Mouse (Mus musculus) thymus, postnatal 25 days (tissue): ENCODE measurements around the gene Fut1.
"Not testable (repeated sequence)": the region's sequence is repeated elsewhere in the genome, so short reads cannot be mapped to it uniquely, and the experiment has no call there.

ENCODE experiments used
- DNase-seq: peaks from one replicate; pipeline ENCODE4 v3.0.0; 2022

The Fut1 gene

GRCm38 (mm10) chr7:45640191-45640957 lies 23.3 kb downstream of the Fut1 start:
- DNase-seq: no peak

DNA sequence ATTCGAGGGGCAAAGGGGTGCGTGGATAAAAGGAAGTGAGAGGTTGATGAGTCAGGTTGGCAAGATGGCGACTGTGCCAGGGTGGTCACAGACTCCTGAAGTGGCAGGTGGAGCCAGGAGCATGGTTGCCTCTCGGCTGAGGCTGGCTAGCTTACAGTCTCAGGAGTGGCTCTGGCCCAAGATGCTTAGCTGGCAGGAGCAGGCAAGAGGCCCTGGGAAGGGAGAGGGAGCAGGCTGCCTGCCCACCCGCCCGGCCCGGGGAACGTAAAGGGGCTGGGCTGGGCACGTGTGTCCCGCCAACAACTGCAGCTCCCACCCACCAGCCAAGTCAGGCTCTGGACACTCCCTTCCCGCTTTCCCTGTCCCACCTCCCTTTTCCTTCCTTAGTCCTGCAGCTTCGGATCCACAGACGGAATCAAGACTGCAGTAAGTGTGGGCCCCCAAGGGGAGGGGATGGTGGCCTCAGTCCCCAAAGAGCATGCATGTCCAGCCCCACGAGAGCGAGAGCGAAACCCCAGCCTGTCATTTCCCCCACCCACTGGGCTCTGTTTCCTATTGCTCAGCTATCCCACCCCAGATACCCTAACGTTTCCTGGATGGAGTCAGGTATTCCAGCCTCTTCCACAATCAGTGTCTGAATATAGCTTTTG lies 24.4 kb downstream of the Fut1 start:
- no peak for DNase-seq

GRCm38 (mm10) chr7:45642083-45642482 lies 25.0 kb downstream of the Fut1 start:
- no peak for DNase-seq

DNA sequence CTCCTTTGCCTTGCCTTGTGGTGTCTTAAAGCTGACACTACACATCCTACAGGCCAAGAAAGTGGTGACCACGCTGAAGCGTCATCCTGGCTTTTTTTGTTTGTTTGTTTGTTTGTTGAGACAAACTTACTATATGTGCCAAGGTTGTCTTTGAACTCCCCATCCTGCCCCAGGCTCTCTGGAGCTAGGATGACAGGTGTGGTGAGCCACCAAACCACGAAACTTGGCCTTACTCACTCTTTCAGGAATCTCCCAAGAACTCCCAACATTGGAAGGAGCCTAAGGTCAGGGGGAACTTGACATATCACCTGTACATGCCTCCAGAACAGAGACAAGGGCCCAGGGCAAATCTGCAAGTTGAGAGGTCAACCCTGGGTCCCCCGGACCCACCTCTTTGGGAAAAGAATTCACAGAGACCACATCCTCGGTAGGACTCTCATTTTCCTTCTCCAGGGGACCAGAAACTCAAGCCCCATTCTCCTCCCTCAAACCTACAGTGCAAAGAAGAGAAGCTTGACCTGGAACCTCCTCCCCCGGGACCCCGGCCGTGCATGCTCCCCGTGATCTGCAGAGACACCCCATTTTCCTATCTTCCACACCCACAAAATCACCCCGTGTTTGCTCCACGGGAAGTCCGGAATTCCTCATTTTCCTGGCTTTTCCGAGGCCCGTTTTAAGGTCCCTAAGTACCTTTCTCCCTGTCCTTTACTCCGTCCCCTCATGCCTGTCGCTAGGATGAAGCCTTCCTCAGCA lies 25.6 kb downstream of the Fut1 start:
- no peak for DNase-seq

DNA sequence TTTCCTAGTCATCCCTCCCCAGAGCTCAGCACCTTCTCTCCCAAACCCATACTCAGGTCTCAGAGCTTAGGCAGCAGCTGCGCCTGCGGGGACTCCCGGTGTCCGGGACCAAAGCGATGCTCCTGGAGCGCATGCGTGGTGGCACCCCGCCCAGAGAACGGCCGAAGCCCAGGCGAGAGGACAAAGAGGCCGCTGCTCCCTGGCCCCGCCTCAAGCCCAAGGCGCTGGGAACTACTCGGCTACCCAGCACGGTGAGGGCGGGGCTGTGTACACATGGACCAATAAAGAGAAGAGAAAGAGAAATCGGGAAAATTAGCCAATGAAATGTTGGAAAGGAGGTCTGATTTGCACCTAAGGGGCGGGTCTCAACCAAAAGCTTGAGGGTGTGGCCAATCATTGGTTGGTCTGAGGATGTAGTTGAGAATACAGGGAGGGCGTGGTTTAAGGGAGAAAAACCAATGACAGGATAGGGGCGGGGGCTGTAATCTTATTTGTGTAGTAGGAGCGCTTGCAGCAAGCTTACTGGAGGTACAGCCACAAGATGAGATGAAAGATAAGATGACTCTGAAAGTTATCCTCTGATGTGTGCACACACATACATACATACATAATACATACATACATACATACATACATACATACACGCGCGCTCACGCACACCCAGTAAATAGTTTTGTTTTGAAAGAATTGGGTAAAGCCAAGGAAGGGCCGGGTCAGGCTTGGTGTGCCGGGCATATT lies 26.5 kb downstream of the Fut1 start:
- DNase-seq: peak; percentile 82

DNA sequence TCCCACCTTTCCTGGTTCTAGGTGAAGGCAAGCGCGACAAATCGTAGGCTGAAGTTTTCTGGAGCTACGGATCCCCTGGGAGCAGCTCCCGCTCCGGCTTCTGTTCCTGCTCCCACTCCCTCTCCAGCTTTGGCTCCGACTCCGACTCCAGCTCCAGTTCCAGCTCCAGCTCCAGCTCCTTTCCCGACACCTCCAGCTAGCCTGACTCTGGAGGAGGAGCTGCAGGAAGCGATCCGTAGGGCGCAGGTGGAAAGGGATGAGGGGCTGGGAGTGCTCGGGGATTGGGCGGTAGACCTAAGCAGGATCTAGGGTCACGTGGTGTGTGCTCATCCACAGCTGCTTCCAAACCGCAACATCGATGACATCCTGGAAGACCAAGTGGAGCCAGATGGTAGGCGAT lies 27.1 kb downstream of the Fut1 start:
- DNase-seq: no peak

GRCm38 (mm10) chr7:45644872-45645590 lies 27.9 kb downstream of the Fut1 start:
- DNase-seq: no peak

DNA sequence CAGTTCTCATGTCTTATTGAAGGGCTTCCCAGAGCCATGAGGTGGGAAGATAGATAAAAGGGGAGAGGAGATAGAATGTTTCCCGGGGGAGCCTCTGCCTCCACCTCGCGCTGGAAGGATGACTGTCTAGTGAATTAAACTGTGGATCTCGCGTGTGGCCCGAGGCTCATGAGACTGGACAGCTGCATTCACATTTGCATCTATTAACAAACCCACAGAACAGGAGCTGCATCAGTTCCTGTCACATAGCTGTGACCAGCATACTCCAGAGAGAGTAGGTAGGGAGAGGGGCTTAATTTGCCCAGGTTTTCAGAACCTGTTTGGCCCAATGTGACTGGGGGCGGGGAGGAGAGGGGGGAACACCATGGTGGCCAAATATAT lies 28.5 kb downstream of the Fut1 start:
- no peak for DNase-seq

- no peak for DNase-seq
Observed at GRCm38 (mm10) chr7:45646671-45647070, 29.6 kb downstream of the Fut1 start.

GRCm38 (mm10) chr7:45649351-45649750 lies 32.3 kb downstream of the Fut1 start:
- DNase-seq: no peak

GRCm38 (mm10) chr7:45650484-45650883 lies 33.4 kb downstream of the Fut1 start:
- DNase-seq: not testable (repeated sequence)

- DNase-seq: no peak
Observed at GRCm38 (mm10) chr7:45654424-45655047, 37.4 kb downstream of the Fut1 start.

DNA sequence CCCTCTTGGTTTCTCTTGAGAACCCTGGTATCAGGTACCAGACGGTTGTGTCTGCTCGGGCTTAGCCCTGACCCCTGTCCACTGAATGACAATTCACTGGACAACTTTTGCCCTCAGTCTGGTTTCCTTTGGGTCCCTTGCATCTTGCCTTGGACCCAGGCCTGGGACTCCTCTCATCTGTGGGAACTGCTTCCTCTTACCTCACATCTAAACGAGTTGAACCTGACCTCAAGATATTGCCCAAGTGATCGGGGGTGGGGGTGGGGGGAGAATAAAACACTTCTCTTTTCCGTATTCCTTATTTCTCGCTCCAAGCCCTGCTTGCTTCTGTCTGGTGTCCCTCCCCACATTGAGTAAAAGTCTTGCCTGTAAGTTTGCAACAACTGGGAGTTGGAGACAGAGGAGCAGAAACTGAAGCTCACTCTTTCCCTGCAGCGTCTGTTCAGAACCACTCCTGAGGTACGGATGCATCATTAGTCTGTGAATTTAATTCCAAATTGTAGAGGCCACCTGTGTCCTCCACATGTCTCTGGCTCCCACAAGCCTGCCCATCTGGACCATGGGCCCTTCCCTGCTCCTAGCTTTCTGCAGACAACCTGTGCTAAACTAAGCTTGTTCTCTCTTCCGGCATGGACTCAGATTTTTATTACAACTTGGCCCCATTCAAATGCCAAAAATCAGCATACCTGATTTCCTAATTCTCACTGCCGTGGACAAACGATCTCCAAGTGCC lies 43.8 kb downstream of the Fut1 start:
- DNase-seq: no peak

DNA sequence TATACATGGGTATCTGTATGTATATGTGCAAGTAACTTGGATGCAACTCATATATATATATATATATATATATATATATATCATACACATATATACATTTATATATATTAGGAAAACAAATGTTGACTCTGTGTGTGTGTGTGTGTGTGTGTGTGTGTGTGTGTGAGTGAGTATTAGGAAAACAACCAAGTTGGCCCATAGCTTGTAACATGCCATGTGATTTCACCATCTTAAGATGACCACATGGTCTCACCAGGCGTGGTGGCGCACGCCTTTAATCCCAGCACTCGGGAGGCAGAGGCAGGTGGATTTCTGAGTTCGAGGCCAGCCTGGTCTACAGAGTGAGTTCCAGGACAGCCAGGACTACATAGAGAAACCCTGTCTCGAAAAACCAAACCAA lies 44.6 kb downstream of the Fut1 start:
- not testable (repeated sequence) for DNase-seq

DNA sequence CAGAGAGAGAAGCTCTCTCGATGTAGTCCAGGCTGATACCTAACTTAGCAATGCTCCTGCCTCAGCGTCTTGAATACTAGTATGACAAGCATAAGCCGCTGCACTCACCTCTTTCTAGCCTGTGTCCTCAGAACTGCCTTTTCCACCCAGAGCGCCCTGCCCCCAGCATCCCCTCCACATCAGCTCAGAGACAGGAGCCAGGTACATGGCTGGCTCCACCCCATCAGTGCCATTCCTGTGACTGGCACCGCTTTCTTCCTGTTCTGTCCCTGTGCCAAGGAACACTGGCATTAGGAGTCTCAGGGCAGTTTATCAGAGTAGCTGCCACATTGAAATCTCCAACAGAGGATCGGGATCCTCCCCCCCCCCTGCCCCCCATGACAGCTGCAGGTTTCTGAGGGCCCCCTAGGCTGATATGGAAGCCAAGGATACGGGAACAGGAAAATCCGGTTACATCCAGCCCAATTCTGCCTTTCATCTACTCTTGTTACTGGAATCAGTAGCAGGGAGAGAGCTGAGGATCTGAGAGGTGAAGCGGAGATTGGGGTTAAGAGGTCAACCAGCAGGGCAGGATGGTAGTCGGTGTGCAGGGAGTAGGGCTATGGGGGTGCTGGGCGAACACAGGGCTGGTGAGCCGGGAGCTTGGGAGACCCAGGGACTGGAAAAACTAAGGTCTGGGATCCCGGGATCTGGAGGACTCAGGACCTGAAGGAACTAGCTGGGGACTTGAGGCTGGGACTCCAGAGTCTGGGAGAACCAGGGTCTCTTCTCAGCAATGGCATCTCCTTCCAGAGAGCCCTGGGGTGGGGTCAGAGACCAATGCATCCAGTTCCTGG lies 48.4 kb downstream of the Fut1 start:
- DNase-seq: no peak

- DNase-seq: no peak
Observed at GRCm38 (mm10) chr7:45666161-45666560, 49.1 kb downstream of the Fut1 start, which contains the start of gene Fut2. TSS of gene Fut2 (minus strand) at chr7:45666394.

GRCm38 (mm10) chr7:45667761-45668160 lies 50.7 kb downstream of the Fut1 start:
- DNase-seq: no peak

DNA sequence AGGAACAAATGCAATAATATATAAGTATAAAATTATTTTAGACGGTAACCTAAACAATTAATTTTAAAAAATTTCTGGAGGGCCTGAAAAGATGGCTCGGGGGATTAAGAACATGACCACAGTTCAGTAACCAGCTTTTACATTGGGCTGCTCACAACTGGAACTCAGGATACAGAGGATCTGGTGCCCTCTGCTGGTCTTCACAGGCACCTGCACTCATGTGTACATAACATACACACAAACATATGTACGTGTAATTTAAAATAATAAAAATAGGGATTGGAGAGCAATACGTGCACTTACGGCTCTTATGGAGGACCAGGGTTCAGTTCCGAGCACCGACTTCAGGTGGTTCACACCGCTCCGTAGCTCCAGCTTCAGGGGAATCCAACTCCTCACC lies 51.8 kb downstream of the Fut1 start:
- no peak for DNase-seq
